Mouse (Mus musculus): ENCODE results near the gene Nip7. TPM values are rescaled to one million over a fixed set of nuclear protein-coding genes. Genes with fewer than 3 reads are reported as not detected.

The Nip7 gene
- polyA plus RNA-seq, 2 experiments = 28.8 to 55.8 TPM

- Histone ChIP-seq H3K27me3 (ENCODE audit: control insufficient read depth, insufficient read depth, low read length) (no peaks in the 10 kb centered on the region), H3K4me3 (ENCODE audit: insufficient read depth in 1 of 2, low read depth in 2 of 2, low read length in 2 of 2) (no peak overlapping the region), H3K36me3 (replicated peaks; ENCODE audit: control insufficient read depth, insufficient read depth, low read depth) (peaks cover 5% of the 10 kb centered on the region), H3K9me3 (ENCODE audit: control insufficient read depth, low read length) (no peaks in the 10 kb centered on the region), H3K4me1 (replicated peaks; ENCODE audit: control insufficient read depth in 2 of 2, insufficient read depth in 2 of 2, low read length in 1 of 2) (peaks cover 10 to 11% of the 10 kb centered on the region in 2 experiments), H3K9ac (replicated peaks) (no peak overlapping the region), H3K27ac (no peak overlapping the region), H3K4me2 (ENCODE audit: low read depth) (no peak overlapping the region)
- ATAC-seq (ENCODE audit: insufficient read depth) (no peak), DNase-seq (ENCODE audit: low read depth in 3 of 3, low spot score in 3 of 3) (no peak)
- no peak for TF ChIP-seq EP300 (IDR thresholded peaks at IDR 0.05; ENCODE audit: low read depth)
- no peak for TF ChIP-seq CTCF (IDR thresholded peaks at IDR 0.05; ENCODE audit: low read depth)
- 74% methylated on average over 3 of the region's 3 CpGs for WGBS (ENCODE audit: insufficient replicate concordance)
Observed at GRCm38 (mm10) chr8:107035641-107036040, 21.0 kb upstream of the Nip7 start.

GRCm38 (mm10) chr8:107036626-107037025, 20.1 kb upstream of the Nip7 start:
- DNase-seq (ENCODE audit: low read depth in 3 of 3, low spot score in 3 of 3) = no peak
- Histone ChIP-seq H3K9ac (replicated peaks) (no peak overlapping the region), H3K27ac (no peak overlapping the region), H3K36me3 (replicated peaks; ENCODE audit: control insufficient read depth, insufficient read depth, low read depth) (peaks cover 5% of the 10 kb centered on the region), H3K4me2 (ENCODE audit: low read depth) (no peak overlapping the region), H3K4me1 (replicated peaks; ENCODE audit: control insufficient read depth in 2 of 2, insufficient read depth in 2 of 2, low read length in 1 of 2) (peaks cover 10 to 11% of the 10 kb centered on the region in 2 experiments), H3K27me3 (ENCODE audit: control insufficient read depth, insufficient read depth, low read length) (no peaks in the 10 kb centered on the region), H3K4me3 (ENCODE audit: insufficient read depth in 1 of 2, low read depth in 2 of 2, low read length in 2 of 2) (no peak overlapping the region), H3K9me3 (ENCODE audit: control insufficient read depth, low read length) (no peaks in the 10 kb centered on the region)
- no peak for TF ChIP-seq EP300 (IDR thresholded peaks at IDR 0.05; ENCODE audit: low read depth)
- TF ChIP-seq CTCF (IDR thresholded peaks at IDR 0.05; ENCODE audit: low read depth) = no peak
- ATAC-seq (ENCODE audit: insufficient read depth) = no peak
- 73% methylated on average over 8 of the region's 8 CpGs for WGBS (ENCODE audit: insufficient replicate concordance)

- no peak overlapping the region for H3K4me3 ChIP-seq (ENCODE audit: insufficient read depth in 1 of 2, low read depth in 2 of 2, low read length in 2 of 2)
- ATAC-seq (ENCODE audit: insufficient read depth) = no peak
- TF ChIP-seq CTCF (IDR thresholded peaks at IDR 0.05; ENCODE audit: low read depth) = no peak
- TF ChIP-seq EP300 (IDR thresholded peaks at IDR 0.05; ENCODE audit: low read depth) = no peak
- H3K27me3 ChIP-seq (ENCODE audit: control insufficient read depth, insufficient read depth, low read length) = no peaks in the 10 kb centered on the region
- peaks cover 43% of the 10 kb centered on the region for H3K36me3 ChIP-seq (replicated peaks; ENCODE audit: control insufficient read depth, insufficient read depth, low read depth)
- no peaks in the 10 kb centered on the region for H3K9me3 ChIP-seq (ENCODE audit: control insufficient read depth, low read length)
- DNase-seq (ENCODE audit: low read depth in 3 of 3, low spot score in 3 of 3) = no peak
- H3K4me2 ChIP-seq (ENCODE audit: low read depth) = no peak overlapping the region
- 59% methylated on average over 7 of the region's 7 CpGs for WGBS (ENCODE audit: insufficient replicate concordance)
- H3K4me1 ChIP-seq (replicated peaks; ENCODE audit: control insufficient read depth in 2 of 2, insufficient read depth in 2 of 2, low read length in 1 of 2) = no peaks in the 10 kb centered on the region
- no peak overlapping the region for H3K9ac ChIP-seq (replicated peaks)
- no peak overlapping the region for H3K27ac ChIP-seq
Observed at GRCm38 (mm10) chr8:107040632-107041031, 16.0 kb upstream of the Nip7 start.

- H3K36me3 ChIP-seq (replicated peaks; ENCODE audit: control insufficient read depth, insufficient read depth, low read depth) = peaks cover 57% of the 10 kb centered on the region
- H3K4me2 ChIP-seq (ENCODE audit: low read depth) = no peak overlapping the region
- peaks cover 0 to 11% of the 10 kb centered on the region in 2 experiments; a peak in 2 of 4 replicates for H3K4me1 ChIP-seq (replicated peaks; ENCODE audit: control insufficient read depth in 2 of 2, insufficient read depth in 2 of 2, low read length in 1 of 2)
- H3K27ac ChIP-seq = no peak overlapping the region
- no peak overlapping the region for H3K4me3 ChIP-seq (ENCODE audit: insufficient read depth in 1 of 2, low read depth in 2 of 2, low read length in 2 of 2)
- no peaks in the 10 kb centered on the region for H3K9me3 ChIP-seq (ENCODE audit: control insufficient read depth, low read length)
- TF ChIP-seq CTCF (IDR thresholded peaks at IDR 0.05; ENCODE audit: low read depth) = no peak
- TF ChIP-seq EP300 (IDR thresholded peaks at IDR 0.05; ENCODE audit: low read depth) = no peak
- no peak overlapping the region for H3K9ac ChIP-seq (replicated peaks)
- WGBS (ENCODE audit: insufficient replicate concordance) = 83% methylated on average over 6 of the region's 6 CpGs
- no peaks in the 10 kb centered on the region for H3K27me3 ChIP-seq (ENCODE audit: control insufficient read depth, insufficient read depth, low read length)
- no peak for ATAC-seq (ENCODE audit: insufficient read depth)
- DNase-seq (ENCODE audit: low read depth in 3 of 3, low spot score in 3 of 3) = no peak
Observed at GRCm38 (mm10) chr8:107045478-107045877, 11.2 kb upstream of the Nip7 start.

GRCm38 (mm10) chr8:107046976-107047375, 9.7 kb upstream of the Nip7 start:
- peak overlapping the region; percentile 83; the same call in 1 of the 2 replicates for H3K4me2 ChIP-seq (ENCODE audit: low read depth)

More at GRCm38 (mm10) chr8:107046976-107047375, 9.7 kb upstream of the Nip7 start:
- H3K4me3 ChIP-seq (ENCODE audit: insufficient read depth in 1 of 2, low read depth in 2 of 2, low read length in 2 of 2) = no peak overlapping the region; a peak in 1 of 4 replicates
- TF ChIP-seq EP300 (IDR thresholded peaks at IDR 0.05; ENCODE audit: low read depth) (no peak), CTCF (IDR thresholded peaks at IDR 0.05; ENCODE audit: low read depth) (no peak)
- no peak for DNase-seq (ENCODE audit: low read depth in 3 of 3, low spot score in 3 of 3)
- H3K4me1 ChIP-seq (replicated peaks; ENCODE audit: control insufficient read depth in 2 of 2, insufficient read depth in 2 of 2, low read length in 1 of 2) = peaks cover 0 to 11% of the 10 kb centered on the region in 2 experiments; a peak in 2 of 4 replicates
- no peaks in the 10 kb centered on the region for H3K9me3 ChIP-seq (ENCODE audit: control insufficient read depth, low read length)
- H3K27me3 ChIP-seq (ENCODE audit: control insufficient read depth, insufficient read depth, low read length) = no peaks in the 10 kb centered on the region
- no peak overlapping the region for H3K9ac ChIP-seq (replicated peaks)
- ATAC-seq (ENCODE audit: insufficient read depth) = no peak
- peaks cover 63% of the 10 kb centered on the region for H3K36me3 ChIP-seq (replicated peaks; ENCODE audit: control insufficient read depth, insufficient read depth, low read depth)
- 70% methylated on average over 5 of the region's 5 CpGs for WGBS (ENCODE audit: insufficient replicate concordance)
- H3K27ac ChIP-seq = no peak overlapping the region
